Mouse (Mus musculus) heart, adult 9 months (tissue): ENCODE measurements around the gene Mpc2.

ENCODE experiments used
- DNase-seq, 2 experiments: peaks; one replicate each; pipeline ENCODE4 v3.0.0; 2022; ENCODE audit warnings: low spot score in 2 of 2

The Mpc2 gene

DNA sequence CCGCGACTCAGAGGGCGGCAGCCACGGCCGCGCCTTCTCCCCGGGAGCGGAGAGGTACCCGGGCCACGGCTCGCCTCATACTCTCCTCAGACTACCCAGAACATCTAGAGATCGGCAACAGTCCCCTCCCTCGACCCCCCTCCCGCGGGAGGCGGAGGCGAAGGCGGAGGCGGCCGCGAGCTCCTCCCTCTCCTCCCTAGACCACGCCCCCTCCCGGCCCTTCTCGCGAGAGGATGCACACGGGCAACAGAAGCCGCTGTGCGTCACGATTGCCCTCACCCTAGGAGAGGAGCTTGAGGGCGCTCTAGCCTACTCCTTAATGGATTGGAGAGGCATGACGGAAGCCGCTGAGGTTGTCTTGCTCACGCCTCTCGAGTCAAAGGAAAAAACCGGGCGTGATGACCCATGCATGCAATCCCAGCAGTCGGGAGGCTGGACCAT, at the start of gene Mpc2, which contains the start of gene Dcaf6:
Gene Mpc2 (plus strand): TSS at position 278 of the 441 bp plus-strand sequence.
Gene Dcaf6 (minus strand): TSS at position 116 of the 441 bp plus-strand sequence.
- DNase-seq, result peak; percentile 96 to 98

GRCm38 (mm10) chr1:165421357-165421915, 39.0 kb upstream of the Mpc2 start:
- DNase-seq, result no peak

DNA sequence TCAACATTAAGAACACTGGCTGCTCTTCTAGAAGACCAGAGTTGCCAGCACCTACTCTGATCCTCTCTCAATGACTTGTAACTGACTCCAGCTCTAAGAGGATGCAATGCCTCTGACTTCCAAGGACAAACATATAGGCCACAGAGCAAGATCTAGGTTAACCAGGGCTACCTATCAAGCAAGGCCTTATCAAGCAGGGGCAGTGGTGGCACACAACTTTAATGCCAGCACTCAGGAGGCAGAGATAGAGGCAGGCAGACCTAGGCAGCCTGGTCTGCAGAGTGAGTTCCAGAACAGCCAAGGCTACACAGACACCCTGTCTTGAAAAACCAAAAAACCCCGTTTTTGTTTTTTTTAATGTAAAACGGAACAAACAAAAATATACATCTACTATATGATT, 34.2 kb upstream of the Mpc2 start:
- no peak for DNase-seq

DNA sequence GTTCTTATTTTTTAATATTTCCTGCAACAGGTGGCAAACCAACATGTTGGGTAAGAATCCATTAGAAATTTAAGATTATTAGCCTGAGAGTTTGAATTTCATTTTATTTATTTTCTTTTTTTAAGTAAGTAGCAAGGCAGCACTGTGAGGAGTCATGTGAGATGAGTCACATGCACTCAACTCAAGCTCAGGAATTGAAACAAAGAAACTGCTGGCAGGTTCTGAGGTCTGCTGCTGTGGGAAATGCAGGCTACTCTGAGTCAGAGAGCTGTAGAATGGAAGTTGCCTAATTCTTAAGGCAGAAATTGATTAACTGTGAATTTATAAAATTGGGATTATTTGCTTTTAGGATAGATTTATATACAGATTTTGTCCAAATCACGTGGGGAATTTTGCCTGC, 27.6 kb upstream of the Mpc2 start:
- peak in 1 of 2 experiments; percentile 19 for DNase-seq

DNA sequence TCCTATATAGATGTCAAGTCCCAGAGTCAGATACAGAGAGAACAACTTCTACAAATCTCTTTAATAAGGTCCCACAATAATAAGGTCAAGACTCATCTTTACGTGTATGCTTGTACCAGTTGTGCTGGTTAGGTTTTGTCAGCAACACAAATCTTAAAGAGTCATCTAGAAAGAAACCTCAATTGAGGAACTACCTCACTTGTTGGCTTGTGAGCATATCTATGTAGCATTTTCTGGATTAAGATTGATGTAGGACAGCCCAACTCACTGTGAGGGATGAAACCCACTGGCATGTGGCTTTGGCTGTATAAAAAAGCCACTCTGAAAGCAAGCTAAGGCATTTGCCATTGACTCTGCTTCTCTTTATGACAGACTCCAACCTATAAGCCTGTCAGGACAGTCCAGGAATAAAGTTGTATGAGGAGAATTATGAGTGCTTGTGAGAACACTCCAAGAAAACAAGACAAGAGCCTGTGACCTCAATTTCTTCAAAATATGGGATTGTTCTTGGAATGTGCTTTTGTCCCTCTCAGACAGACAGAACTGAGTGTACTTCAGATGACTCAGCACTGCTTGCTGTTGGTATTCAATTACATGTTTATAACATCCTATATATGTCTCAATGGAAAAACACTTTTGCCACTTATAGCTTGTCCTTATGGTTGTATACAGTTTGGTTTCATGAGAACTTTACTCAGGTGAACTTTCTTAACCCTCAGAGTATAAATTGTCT, 22.0 kb upstream of the Mpc2 start:
- DNase-seq, result no peak

- DNase-seq, result no peak
These were observed 19.6 kb upstream of the Mpc2 start for GRCm38 (mm10) chr1:165440788-165441187.

DNA sequence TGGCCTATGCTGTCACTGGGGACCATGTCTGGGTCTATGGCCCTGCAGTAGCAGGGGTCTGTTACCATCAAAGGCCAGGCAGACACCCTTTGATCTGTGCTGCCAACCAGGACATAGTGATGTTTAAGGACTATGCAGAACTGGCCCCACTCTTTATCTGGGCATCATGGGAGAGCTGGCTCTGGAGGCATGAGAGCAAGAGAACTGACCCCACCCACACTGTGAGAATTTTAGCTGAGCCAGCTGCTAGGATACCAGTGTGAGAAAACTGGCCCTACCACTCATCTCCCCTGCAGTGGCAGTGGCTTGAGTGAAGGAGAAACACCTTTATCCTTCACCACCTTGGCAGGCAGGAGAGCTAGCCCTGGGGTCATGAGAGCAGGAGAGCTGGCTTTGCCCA, 19.2 kb upstream of the Mpc2 start:
- DNase-seq, result no peak

DNA sequence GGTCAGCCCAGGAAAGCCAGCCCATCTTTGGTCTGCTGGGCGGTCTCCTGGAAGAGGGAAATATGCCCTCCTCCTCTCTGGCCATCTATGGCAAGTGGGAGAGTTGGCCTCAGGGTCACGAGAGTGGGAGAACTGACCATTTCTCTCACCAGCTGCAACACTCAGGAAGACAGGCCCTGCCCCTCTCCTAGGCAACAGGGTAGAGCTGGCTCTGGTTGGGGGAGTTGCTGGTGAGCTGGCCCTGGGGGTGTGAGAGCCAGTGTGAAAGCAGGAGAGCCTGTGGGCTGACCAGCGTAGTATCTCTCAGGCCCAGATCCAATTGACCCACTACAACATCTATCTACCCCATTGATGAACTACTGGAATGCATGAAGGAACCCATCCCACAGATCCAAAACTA, 18.7 kb upstream of the Mpc2 start:
- DNase-seq, result no peak

DNA sequence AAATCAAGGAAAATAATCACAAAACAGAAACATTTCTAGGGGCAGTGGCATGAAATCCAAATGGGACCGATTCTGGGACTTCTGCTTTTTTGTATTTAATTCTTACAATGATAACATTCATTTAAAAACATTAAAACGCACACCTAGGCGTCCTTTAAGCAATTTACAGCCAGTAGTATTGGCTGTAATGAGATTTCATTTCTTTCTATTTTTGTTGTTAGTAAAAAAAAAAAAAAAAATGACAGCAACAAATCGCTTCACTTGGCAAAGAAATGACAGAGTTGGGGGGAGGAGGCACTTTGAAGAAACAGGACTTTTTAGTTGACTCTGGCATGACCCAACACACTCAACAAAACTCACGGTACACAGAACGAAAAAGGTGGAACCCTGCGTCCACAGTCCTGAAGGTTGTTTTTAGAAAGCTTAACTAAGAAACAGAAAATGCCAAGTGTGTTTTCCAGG, 1.4 kb upstream of the Mpc2 start:
- DNase-seq, result no peak

DNA sequence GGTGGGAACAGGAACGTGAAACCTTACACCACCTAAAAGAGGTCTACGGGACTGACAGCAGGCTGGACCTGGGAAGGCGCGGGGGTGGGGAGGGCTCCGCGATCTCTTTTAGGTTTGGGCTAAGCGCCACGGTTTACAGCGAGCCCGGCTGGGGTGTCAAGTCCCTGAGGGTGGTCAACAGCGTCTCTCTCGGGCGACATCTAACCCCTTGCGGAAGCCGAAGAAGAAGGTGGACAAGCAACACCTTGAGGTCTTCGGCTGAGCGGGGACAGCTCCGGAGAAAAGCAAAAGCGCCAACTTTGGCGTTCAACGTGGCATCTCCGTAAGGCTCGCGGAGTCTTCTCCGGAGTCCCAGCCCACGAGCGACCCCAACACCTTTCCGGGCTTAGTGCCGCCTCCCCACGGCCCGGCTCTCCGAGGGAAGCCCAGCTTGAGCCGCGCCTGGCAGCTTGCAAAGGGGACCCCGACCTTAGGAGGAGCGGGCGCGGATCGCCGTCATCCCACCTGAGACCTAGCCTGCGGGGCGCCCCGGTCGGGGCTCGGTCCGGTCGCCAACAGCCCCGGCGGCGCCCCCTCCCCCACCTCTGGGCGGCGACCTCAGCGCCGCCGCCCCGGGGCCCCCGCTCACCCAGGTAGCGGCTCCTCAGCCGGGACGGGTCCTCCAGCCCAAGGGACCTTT, 795 bp upstream of the Mpc2 start:
- peak; percentile 68 to 69 for DNase-seq

DNA sequence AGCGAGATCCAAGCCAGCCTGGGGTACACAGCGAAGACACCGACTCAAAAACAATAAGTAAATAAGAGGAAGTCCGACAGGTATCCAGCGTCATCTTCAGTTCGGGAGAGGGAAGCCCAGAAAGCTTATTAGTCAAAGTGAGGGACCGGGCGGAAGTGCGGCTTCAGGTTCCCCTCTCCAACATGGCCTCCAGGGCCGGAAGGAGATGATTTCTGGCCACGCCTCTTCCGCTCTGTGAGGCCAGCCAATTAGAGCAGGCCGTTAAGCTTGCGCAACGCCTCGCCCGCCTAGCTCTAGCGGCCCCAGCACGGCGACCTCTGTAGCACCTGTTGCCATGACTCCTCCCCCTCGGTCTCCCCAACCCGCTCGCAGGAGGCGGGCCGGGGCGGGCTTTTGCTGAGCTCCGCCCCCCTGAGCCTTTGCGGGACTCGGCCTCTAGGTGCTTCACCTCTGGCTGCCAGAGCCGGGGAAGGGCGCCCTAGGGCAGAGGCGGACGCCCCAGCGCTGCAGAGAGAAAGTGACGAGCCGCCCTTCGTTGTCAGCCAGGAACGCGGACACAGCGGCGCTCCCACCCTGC, 452 bp downstream of the Mpc2 start:
- peak; percentile 99 for DNase-seq

- DNase-seq, result peak in 1 of 2 experiments; percentile 31
These were observed 1.2 kb downstream of the Mpc2 start for GRCm38 (mm10) chr1:165461681-165462080.

GRCm38 (mm10) chr1:165462861-165463260, 2.4 kb downstream of the Mpc2 start:
- DNase-seq, result no peak

DNA sequence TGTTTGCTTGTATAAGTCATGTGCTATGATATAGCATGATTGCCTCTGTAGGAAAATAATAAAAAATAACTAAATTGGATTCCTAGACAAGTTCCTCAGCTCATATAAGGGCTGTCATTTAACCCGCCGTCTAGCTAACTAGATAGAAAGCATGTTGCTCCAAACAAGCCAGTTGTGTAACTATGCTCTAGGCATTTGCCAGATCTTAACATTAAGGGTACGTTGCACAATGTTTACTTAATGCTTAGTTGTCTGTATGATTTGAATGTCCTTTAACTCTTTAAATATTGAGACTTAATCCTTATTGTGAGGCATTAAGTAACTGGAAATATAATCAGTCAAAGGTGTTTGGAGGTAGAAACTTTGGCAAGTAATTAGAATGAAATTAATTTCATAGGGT, 4.1 kb downstream of the Mpc2 start:
- DNase-seq, result no peak

DNA sequence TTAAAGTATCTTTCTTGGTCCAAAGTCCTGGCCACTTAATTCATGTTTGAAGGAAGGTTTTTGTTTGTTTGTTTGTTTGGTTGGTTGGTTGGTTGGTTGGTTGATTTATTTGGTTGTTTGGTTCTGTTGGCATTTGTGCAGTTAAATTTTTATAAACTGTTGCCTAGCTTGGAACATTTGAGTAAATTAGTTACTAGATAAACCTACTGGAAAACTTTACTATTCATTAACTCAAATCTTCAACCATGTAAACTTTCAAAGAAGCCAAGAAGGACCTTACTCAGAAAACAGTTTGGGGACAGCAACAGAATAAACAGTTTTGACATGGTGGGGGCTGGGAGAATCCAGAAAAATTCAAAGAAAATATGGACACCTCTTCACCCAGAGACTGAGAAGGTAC, 8.5 kb downstream of the Mpc2 start:
- no peak for DNase-seq

GRCm38 (mm10) chr1:165469717-165470116, 9.3 kb downstream of the Mpc2 start:
- no peak for DNase-seq

DNA sequence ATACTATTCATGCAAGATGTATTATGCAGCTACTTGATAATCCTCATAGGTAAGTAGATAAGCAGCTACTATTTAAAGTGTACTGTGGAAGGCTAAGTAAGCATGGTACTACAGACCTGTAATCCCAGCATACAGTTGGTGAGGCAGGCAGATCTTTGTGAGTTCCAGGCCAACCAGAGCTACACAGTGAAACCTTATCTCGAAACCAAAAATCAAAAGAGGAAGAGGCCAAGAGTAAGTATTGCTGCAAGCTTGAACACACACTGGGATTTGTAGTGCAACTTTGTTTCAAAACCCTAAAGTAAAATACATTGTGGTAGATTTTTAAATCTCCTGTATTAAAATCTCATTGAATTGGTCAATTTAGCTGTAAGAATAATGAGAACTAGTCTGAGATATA, 11.1 kb downstream of the Mpc2 start:
- no peak for DNase-seq

DNA sequence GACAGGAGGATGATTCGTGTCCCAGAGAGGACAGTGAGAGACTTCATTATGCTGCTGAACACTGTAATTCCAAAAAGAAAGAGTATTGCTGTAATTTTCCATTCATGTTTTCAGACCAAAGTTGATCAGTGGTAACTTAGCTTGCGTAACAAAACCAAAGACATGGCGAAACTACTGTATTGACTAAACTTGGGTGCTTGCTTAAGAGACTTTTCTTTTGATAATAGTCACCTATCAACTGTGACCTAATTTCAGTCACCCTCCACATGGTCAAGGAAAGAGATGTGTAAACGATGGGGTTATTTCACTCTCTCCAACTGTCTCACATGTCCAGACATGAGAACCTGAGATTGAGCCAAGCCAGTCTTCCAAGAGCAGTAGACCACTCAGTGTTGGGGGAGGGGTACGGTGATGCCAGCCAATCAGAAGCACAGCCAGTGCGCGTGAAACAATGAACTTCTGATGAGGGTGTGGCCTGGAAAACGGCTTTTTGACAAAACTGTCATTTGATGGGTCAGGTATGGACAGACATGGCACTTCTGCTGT, 24.3 kb downstream of the Mpc2 start, which contains the start of gene Adcy10:
Gene Adcy10 (plus strand): TSS at position 496 of the 546 bp plus-strand sequence.
- no peak for DNase-seq

GRCm38 (mm10) chr1:165486108-165486507, 25.7 kb downstream of the Mpc2 start:
- DNase-seq, result no peak

GRCm38 (mm10) chr1:165489197-165489596, 28.8 kb downstream of the Mpc2 start:
- DNase-seq, result no peak

DNA sequence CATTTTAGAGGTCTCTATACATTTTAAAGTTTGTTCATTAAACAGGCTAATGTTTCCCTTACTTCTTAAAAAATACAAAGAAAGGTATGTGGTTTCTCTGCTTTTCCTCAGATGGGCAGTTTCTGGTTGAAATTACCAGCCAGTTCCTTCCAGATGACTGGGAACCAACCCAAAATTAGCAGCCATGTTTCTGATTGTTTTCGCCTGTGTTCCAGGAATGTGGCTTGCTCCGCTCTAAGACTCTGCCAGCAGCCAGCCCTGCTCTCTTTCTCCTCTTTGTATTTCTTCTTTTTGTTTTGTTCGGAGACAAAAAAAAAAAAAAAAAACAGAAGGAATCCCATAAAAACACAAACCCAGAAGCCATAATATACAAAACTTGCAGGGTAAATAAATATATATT, 38.4 kb downstream of the Mpc2 start:
- DNase-seq, result no peak
